ENCODE assay signal across 8 mouse cellular contexts in the genomic region with DNA sequence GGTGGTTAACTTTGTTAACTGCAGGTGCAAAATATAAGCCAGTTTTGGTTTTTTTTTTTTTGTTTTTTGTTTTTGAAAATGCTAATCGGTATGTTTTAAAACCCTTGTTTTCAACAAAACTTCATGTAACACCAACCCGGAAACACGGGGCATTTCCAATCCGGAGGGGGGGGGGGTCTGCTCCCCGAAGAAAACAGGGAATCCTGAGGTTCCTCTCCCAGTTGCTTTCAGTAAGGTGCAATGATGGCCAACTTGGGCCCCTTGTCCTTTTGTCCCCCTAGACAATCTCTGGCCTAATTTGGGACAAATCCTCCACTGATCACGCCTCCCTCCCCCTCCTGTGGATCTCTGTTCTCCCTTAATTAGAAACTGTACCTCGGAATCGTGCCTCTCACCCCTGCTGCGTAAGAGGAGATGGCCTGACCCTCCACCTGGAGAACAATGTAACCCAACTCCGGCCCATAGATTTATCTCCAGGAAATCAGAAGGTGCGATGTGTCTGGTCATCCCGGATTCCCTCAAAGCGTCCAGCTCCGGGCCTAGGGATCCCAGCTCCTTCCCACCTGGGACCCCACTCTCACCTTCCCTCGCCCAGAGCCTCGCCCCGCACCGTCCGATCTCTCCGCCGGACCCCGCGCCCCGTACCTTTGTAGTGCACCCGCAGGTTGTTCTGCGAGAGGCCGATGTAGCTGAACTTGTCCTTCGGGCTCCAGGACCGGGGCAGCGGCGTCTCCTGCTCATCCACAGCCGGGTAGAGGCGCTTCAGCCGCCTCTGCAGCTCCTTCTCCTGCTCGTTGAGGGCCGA. TPM values are rescaled to one million over a fixed set of nuclear protein-coding genes. Genes with fewer than 3 reads are reported as not detected.
DNase-seq lines count a peak whose midpoint lies in the region; ATAC-seq and TF ChIP-seq lines count a peak whose summit lies in the region.

No protein-coding gene starts in this region.

- TF ChIP-seq EP300 in ES-Bruce4 (IDR thresholded peaks at IDR 0.05; ENCODE audit: insufficient read depth, low read depth, low read length), result no peak

- WGBS in embryonic facial prominence, embryonic 14.5 days, result 1% methylated on average over 30 of the region's 36 CpGs
- WGBS in heart, embryonic 15.5 days, result under 1% methylated on average over 35 of the region's 36 CpGs

- peak overlapping the region; percentile 100 for H3K9ac ChIP-seq in ES-Bruce4 (ENCODE audit: low read depth, poor library complexity, severe bottlenecking)
- H3K9ac ChIP-seq in embryonic facial prominence, embryonic 14.5 days (ENCODE audit: low read depth, low read length), result peak overlapping the region; percentile 99
- peak overlapping the region; percentile 97 for H3K9ac ChIP-seq in heart, embryonic 15.5 days

- peaks cover 2% of the 10 kb centered on the region for H3K4me1 ChIP-seq in ES-Bruce4 (ENCODE audit: control insufficient read depth, insufficient read depth, low read length)
- H3K4me1 ChIP-seq in embryonic facial prominence, embryonic 14.5 days (ENCODE audit: control insufficient read depth, insufficient read depth, low read length), result peaks cover 7% of the 10 kb centered on the region
- peaks cover 17% of the 10 kb centered on the region for H3K4me1 ChIP-seq in heart, embryonic 15.5 days (replicated peaks)

- H3K27ac ChIP-seq in ES-Bruce4 (ENCODE audit: insufficient read depth, low read length), result peak overlapping the region; percentile 50; the same call in 1 of the 2 replicates
- H3K27ac ChIP-seq in embryonic facial prominence, embryonic 14.5 days (replicated peaks; ENCODE audit: low read depth, low read length), result peak overlapping the region; percentile 99
- peak overlapping the region; percentile 99 for H3K27ac ChIP-seq in heart, embryonic 15.5 days

- H3K4me2 ChIP-seq in embryonic facial prominence, embryonic 14.5 days (ENCODE audit: low read depth, low read length), result peak overlapping the region; percentile 66
- peak overlapping the region; percentile 74 for H3K4me2 ChIP-seq in heart, embryonic 15.5 days

- peak overlapping the region; percentile 94 for H3K4me3 ChIP-seq in ES-Bruce4 (ENCODE audit: low read depth, low read length)
- peak overlapping the region; percentile 96 for H3K4me3 ChIP-seq in embryonic facial prominence, embryonic 14.5 days (ENCODE audit: low read depth, low read length)
- peak overlapping the region; percentile 99 for H3K4me3 ChIP-seq in heart, embryonic 15.5 days

- no peaks in the 10 kb centered on the region for H3K9me3 ChIP-seq in ES-Bruce4 (replicated peaks; ENCODE audit: control insufficient read depth, insufficient read depth, low read length, poor library complexity, severe bottlenecking)
- H3K9me3 ChIP-seq in embryonic facial prominence, embryonic 14.5 days (ENCODE audit: control insufficient read depth, low read length), result no peaks in the 10 kb centered on the region
- H3K9me3 ChIP-seq in heart, embryonic 15.5 days (replicated peaks), result no peaks in the 10 kb centered on the region

- no peak for TF ChIP-seq POLR2A in ES-Bruce4 (IDR thresholded peaks at IDR 0.05; ENCODE audit: insufficient read depth, low read length)

- no peak for TF ChIP-seq CTCF in ES-Bruce4 (IDR thresholded peaks at IDR 0.05; ENCODE audit: low read depth, low read length)

- no peaks in the 10 kb centered on the region for H3K36me3 ChIP-seq in ES-Bruce4 (ENCODE audit: control insufficient read depth, insufficient read depth, low read length, poor library complexity, severe bottlenecking)
- H3K36me3 ChIP-seq in embryonic facial prominence, embryonic 14.5 days (ENCODE audit: control insufficient read depth, insufficient read depth, low read length), result no peaks in the 10 kb centered on the region
- no peaks in the 10 kb centered on the region for H3K36me3 ChIP-seq in heart, embryonic 15.5 days

- ATAC-seq in embryonic facial prominence, embryonic 14.5 days (ENCODE audit: low read depth), result no peak
- ATAC-seq in heart, embryonic 15.5 days (replicated peaks; ENCODE audit: insufficient number of reproducible peaks, insufficient read depth, low FRiP score, low read depth), result no peak
- ATAC-seq in frontal cortex, adult (ENCODE audit: low TSS enrichment), result no peak

- peak; percentile 65 for DNase-seq in adrenal gland, postnatal 14 days
- peak; percentile 24 for DNase-seq in embryonic facial prominence, embryonic 14.5 days (ENCODE audit: low spot score)
- peak; percentile 23 to 46 for DNase-seq in kidney, postnatal 36 days
- DNase-seq in mesoderm, embryonic 11.5 days (ENCODE audit: low read depth, low spot score), result peak; percentile 50
- DNase-seq in spleen, postnatal 10 days (ENCODE audit: low spot score in 2 of 2), result peak; percentile 64 to 65

- no peaks in the 10 kb centered on the region for H3K27me3 ChIP-seq in ES-Bruce4 (ENCODE audit: control insufficient read depth, insufficient read depth, low read length, poor library complexity, severe bottlenecking)
- no peaks in the 10 kb centered on the region for H3K27me3 ChIP-seq in embryonic facial prominence, embryonic 14.5 days (replicated peaks; ENCODE audit: control insufficient read depth, insufficient read depth, low read length)
- no peaks in the 10 kb centered on the region for H3K27me3 ChIP-seq in heart, embryonic 15.5 days

RNA-seq across cellular contexts. Expression of a gene that starts 1.1 kb away (rescaled TPM):
- polyA plus RNA-seq in ES-Bruce4 (2011; ENCODE audit: insufficient read depth, insufficient read length, low read depth, missing spikeins), result 69.9 and 79.6 TPM in 2 replicates
- total RNA-seq in adrenal gland, postnatal 14 days (2021), result 57.1 and 74.2 TPM in 2 replicates
- 11.2 and 13.6 TPM in 2 replicates for polyA plus RNA-seq in embryonic facial prominence, embryonic 14.5 days (2014; fragmentation: Nextera tagmentation; extraction: Ambion mirVana)
- polyA plus RNA-seq in heart, embryonic 15.5 days (2015; fragmentation: Nextera tagmentation; extraction: Ambion mirVana), result 6.5 and 7.7 TPM in 2 replicates
